Mouse (Mus musculus): ENCODE results near the gene Bco1. TPM values are rescaled to one million over a fixed set of nuclear protein-coding genes. Genes with fewer than 3 reads are reported as not detected.

The Bco1 gene
- total RNA-seq, 4 experiments from 2014 or later: 0.14 to 0.47 (median 0.20) TPM; not detected in 1

Other genes with a start within 250 kb of the Bco1 start
- 10 to 100 TPM; 11.8 to 13.6 (median 13.1) TPM for gene Cmc2, start 174.4 kb upstream of the Bco1 start, total RNA-seq (2022)
- gene Cenpn, start 174.1 kb upstream of the Bco1 start, total RNA-seq (2022): 1 to 10 TPM; 1.1 to 1.9 (median 1.6) TPM
- gene Atmin, start 152.5 kb upstream of the Bco1 start, total RNA-seq (2022): 10 to 100 TPM; 44.4 to 47.7 (median 45.2) TPM
- 10 to 100 TPM in 1 of 4 experiments, 1 to 10 TPM in 3; 7.3 to 10.6 (median 8.6) TPM for gene 1700030J22Rik, start 116.9 kb upstream of the Bco1 start, total RNA-seq (2022)
- 10 to 100 TPM; 46.0 to 53.2 (median 48.7) TPM for gene Gcsh, start 102.3 kb upstream of the Bco1 start, total RNA-seq (2022)
- gene Pkd1l2, start 13.4 kb upstream of the Bco1 start, total RNA-seq (2022): under 1 TPM in 3 of 4 experiments, not detected in 1; 0.06 to 0.27 (median 0.11) TPM
- 10 to 100 TPM; 18.1 to 20.3 (median 19.0) TPM for gene Gan, start 62.3 kb downstream of the Bco1 start, total RNA-seq (2022)
- 100 to 1,000 TPM; 252 to 278 (median 268) TPM for gene Cmip, start 161.2 kb downstream of the Bco1 start, total RNA-seq (2022)